Mouse (Mus musculus) CH12.LX (cell line): ENCODE results near the gene Rnf185. TPM values are rescaled to one million over a fixed set of nuclear protein-coding genes. Genes with fewer than 3 reads are reported as not detected.

ENCODE experiments used
- DNase-seq: peaks from one replicate; pipeline ENCODE4 v3.0.0-alpha.2; 2013; ENCODE audit errors: extremely low read depth
- H3K27ac ChIP-seq: 2 replicates; pipeline ENCODE4 v1.5.1; 2012; ENCODE audit warnings: low read depth, mild to moderate bottlenecking, control low read depth, moderate library complexity; ENCODE audit not compliant: insufficient read depth
- H3K27me3 ChIP-seq: replicated peaks from 2 replicates; pipeline ENCODE3; 2012; ENCODE audit warnings: inconsistent platforms
- H3K36me3 ChIP-seq, 2 experiments: replicated peaks in 1 of 2; 2 replicates each; pipeline versions ENCODE3 to v1.6.1; 2012; ENCODE audit warnings: inconsistent platforms in 1 of 2, low read length in 1 of 2, mild to moderate bottlenecking in 1 of 2, mixed read lengths in 1 of 2, moderate library complexity in 1 of 2; ENCODE audit not compliant: control insufficient read depth in 1 of 2, insufficient read depth in 1 of 2
- H3K4me1 ChIP-seq, 2 experiments: 2 replicates each; pipeline ENCODE4 v1.6.1; 2012; ENCODE audit warnings: inconsistent platforms in 1 of 2, moderate library complexity in 1 of 2; ENCODE audit not compliant: insufficient read depth in 2 of 2, control insufficient read depth in 1 of 2
- H3K4me2 ChIP-seq: 2 replicates; pipeline ENCODE4 v1.6.1; 2012; ENCODE audit warnings: low read depth, mild to moderate bottlenecking, control low read depth; ENCODE audit not compliant: poor library complexity, insufficient read depth, severe bottlenecking
- H3K4me3 ChIP-seq, 3 experiments: fragments of 150-350 bp in 1 of 3; sonication (generic) in 1 of 3; replicated peaks in 1 of 3; 2 replicates each; pipeline versions ENCODE3 to v1.5.1; 2011 to 2012; ENCODE audit warnings: low read depth in 2 of 3, low read length in 2 of 3, mild to moderate bottlenecking in 2 of 3, moderate library complexity in 2 of 3, control low read depth in 1 of 3, improper control_type of control experiment in 1 of 3, inconsistent platforms in 1 of 3, mixed read lengths in 1 of 3; ENCODE audit not compliant: poor library complexity in 1 of 3
- H3K79me2 ChIP-seq: replicated peaks from 2 replicates; pipeline ENCODE4 v1.6.1; 2012; ENCODE audit warnings: mild to moderate bottlenecking, moderate library complexity; ENCODE audit not compliant: control insufficient read depth, poor library complexity, insufficient read depth, severe bottlenecking; ENCODE audit errors: extremely low read depth
- H3K9ac ChIP-seq: 2 replicates; pipeline ENCODE4 v1.6.1; 2012; ENCODE audit warnings: low read depth, mild to moderate bottlenecking, control low read depth, moderate library complexity; ENCODE audit not compliant: insufficient read depth
- H3K9me3 ChIP-seq: replicated peaks from 2 replicates; pipeline ENCODE3; 2012; ENCODE audit warnings: low read length, inconsistent platforms, mixed read lengths
- BHLHE40 ChIP-seq: IDR thresholded peaks from 2 replicates; pipeline ENCODE4 v1.6.1; 2011; ENCODE audit warnings: mild to moderate bottlenecking, low read depth, low read length, improper control_type of control experiment
- CTCF ChIP-seq, 2 experiments: IDR thresholded peaks in 1 of 2; conservative IDR thresholded peaks in 1 of 2; 2 replicates each; pipeline ENCODE4 v1.5.1; 2011 to 2012; ENCODE audit warnings: low read depth in 2 of 2, low read length in 2 of 2, improper control_type of control experiment in 1 of 2, inconsistent platforms in 1 of 2, mild to moderate bottlenecking in 1 of 2, moderate library complexity in 1 of 2
- E2F4 ChIP-seq: IDR thresholded peaks from 2 replicates; pipeline ENCODE4 v1.6.1; 2011; ENCODE audit warnings: low read depth, low read length, improper control_type of control experiment; ENCODE audit not compliant: insufficient replicate concordance
- ELF1 ChIP-seq: IDR thresholded peaks from 2 replicates; pipeline ENCODE4 v1.6.1; 2014; ENCODE audit warnings: low read depth, mild to moderate bottlenecking, inconsistent platforms, low read length, improper control_type of control experiment
- GABPA ChIP-seq: IDR thresholded peaks from 2 replicates; pipeline ENCODE4 v1.6.1; 2012; ENCODE audit warnings: low read depth, low read length, improper control_type of control experiment, inconsistent platforms; ENCODE audit not compliant: insufficient replicate concordance
- HCFC1 ChIP-seq: IDR thresholded peaks from 2 replicates; pipeline ENCODE4 v1.6.1; 2012; ENCODE audit warnings: low read depth, mild to moderate bottlenecking, inconsistent platforms, low read length, improper control_type of control experiment
- MAFK ChIP-seq: IDR thresholded peaks from 2 replicates; pipeline ENCODE4 v1.6.1; 2011; ENCODE audit warnings: low read length, improper control_type of control experiment; ENCODE audit not compliant: insufficient replicate concordance
- MAX ChIP-seq: IDR thresholded peaks from 2 replicates; pipeline ENCODE4 v1.6.1; 2011; ENCODE audit warnings: low read length, improper control_type of control experiment
- MXI1 ChIP-seq: IDR thresholded peaks from 2 replicates; pipeline ENCODE4 v1.6.1; 2011; ENCODE audit warnings: mild to moderate bottlenecking, low read depth, low read length, improper control_type of control experiment
- PAX5 ChIP-seq: IDR thresholded peaks from 2 replicates; pipeline ENCODE4 v1.6.1; 2012; ENCODE audit warnings: low read length, inconsistent platforms, mixed read lengths
- RAD21 ChIP-seq: IDR thresholded peaks from 2 replicates; pipeline ENCODE4 v1.6.1; 2011; ENCODE audit warnings: low read depth, mild to moderate bottlenecking, low read length, improper control_type of control experiment, moderate library complexity
- RCOR1 ChIP-seq: conservative IDR thresholded peaks from 2 replicates; pipeline ENCODE4 v1.6.1; 2012; ENCODE audit warnings: low read depth, mild to moderate bottlenecking, inconsistent platforms, low read length, improper control_type of control experiment
- SIN3A ChIP-seq: IDR thresholded peaks from 2 replicates; pipeline ENCODE4 v1.6.1; 2012; ENCODE audit warnings: low read length, improper control_type of control experiment, inconsistent platforms
- TBP ChIP-seq: conservative IDR thresholded peaks from 2 replicates; pipeline ENCODE4 v1.6.1; 2011; ENCODE audit warnings: low read depth, low read length, improper control_type of control experiment
- TCF12 ChIP-seq: IDR thresholded peaks from 2 replicates; pipeline ENCODE4 v1.6.1; 2014; ENCODE audit warnings: low read depth, mild to moderate bottlenecking, inconsistent platforms, low read length, improper control_type of control experiment
- USF1 ChIP-seq: IDR thresholded peaks from 2 replicates; pipeline ENCODE4 v1.6.1; 2014; ENCODE audit warnings: low read depth, mild to moderate bottlenecking, inconsistent platforms, low read length, improper control_type of control experiment
- USF2 ChIP-seq: conservative IDR thresholded peaks from 2 replicates; pipeline ENCODE4 v1.6.1; 2011; ENCODE audit warnings: low read depth, low read length, improper control_type of control experiment
- ZC3H11A ChIP-seq: IDR thresholded peaks from 2 replicates; pipeline ENCODE4 v1.6.1; 2012; ENCODE audit warnings: low read depth, mild to moderate bottlenecking, inconsistent platforms, low read length, improper control_type of control experiment
- ZMIZ1 ChIP-seq: IDR thresholded peaks from 2 replicates; pipeline ENCODE4 v1.6.1; 2012; ENCODE audit warnings: low read depth, mild to moderate bottlenecking, inconsistent platforms, low read length, improper control_type of control experiment
- ZNF384 ChIP-seq: IDR thresholded peaks from 2 replicates; pipeline ENCODE4 v1.6.1; 2012; ENCODE audit warnings: low read depth, low read length, improper control_type of control experiment, inconsistent platforms
- dilution Hi-C: fragments of 300-500 bp; cut with MboI; formaldehyde crosslinking; loops from 2 replicates; pipeline ENCODE4 v1.14.3; 2020; ENCODE audit warnings: low sequenced_read_pairs; ENCODE audit not compliant: extremely low pct_unique_long_range_greater_than_20kb, extremely low pct_ligation_motif_present
- in situ Hi-C: fragments of 300-500 bp; cut with MboI; formaldehyde crosslinking; loops from 3 replicates; pipeline ENCODE4 v1.14.3; 2019; ENCODE audit warnings: low sequenced_read_pairs, low pct_ligation_motif_present, low pct_unique_long_range_greater_than_20kb, mixed read lengths
- polyA plus RNA-seq: library from polyadenylated mRNA; unstranded; fragments of >175 nt; gene quantifications from 2 replicates; pipeline ENCODE4 v1.2.1, GENCODE M21; 2012; ENCODE audit warnings: low read depth; ENCODE audit not compliant: insufficient read length
- total RNA-seq, 2 experiments: library from RNA; depleted of rRNA; stranded (reverse); fragments of 300-350 nt in 1 of 2; fragments of >200 nt in 1 of 2; gene quantifications; 2 replicates each; pipeline ENCODE4 v1.2.3; 2012 to 2014

Rnf185 gene
- total and polyA plus RNA-seq, 3 experiments: 15.6 to 26.7 (median 26.4) TPM

DNA sequence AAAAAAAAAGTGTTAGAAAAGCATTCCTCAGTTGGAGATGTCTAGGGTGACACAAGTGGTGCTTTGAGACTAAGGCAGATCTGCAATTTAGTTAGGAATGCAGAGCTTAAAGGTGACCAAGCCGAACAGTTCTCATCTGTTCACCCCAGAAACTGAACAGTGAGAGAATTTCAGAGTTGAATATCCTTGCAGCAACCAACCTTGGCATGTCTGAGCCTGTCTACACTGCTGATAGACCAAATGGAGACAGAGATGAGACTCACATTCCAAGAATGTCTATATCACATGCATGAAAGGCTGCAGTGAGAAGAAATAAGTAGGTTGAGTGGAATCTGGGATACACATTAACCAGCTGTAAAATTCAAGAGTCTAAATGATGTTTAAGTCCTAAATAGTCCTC, 14.5 kb downstream of the Rnf185 start:
- no peak overlapping the region for H3K9ac ChIP-seq
- no peak for DNase-seq
- TF ChIP-seq ZNF384 (no peak), HCFC1 (no peak), MAFK (no peak), BHLHE40 (no peak), USF2 (no peak), MXI1 (no peak), RCOR1 (no peak), TBP (no peak), ZMIZ1 (no peak), TCF12 (no peak), SIN3A (no peak), USF1 (no peak), MAX (no peak), GABPA (no peak), PAX5 (no peak), ELF1 (no peak), ZC3H11A (no peak), E2F4 (no peak), RAD21 (no peak), CTCF (conservative IDR thresholded peaks at IDR 0.05 in 1 of 2, IDR thresholded peaks at IDR 0.05 in 1 of 2; ENCODE audit: low read depth in 2 of 2, low read length in 2 of 2) (no peak)
- H3K4me3 ChIP-seq: no peak overlapping the region
- H3K36me3 ChIP-seq: peaks cover 0 to 29% of the 10 kb centered on the region in 2 experiments
- H3K4me2 ChIP-seq: no peak overlapping the region
- no peaks in the 10 kb centered on the region for H3K27me3 ChIP-seq
- peaks cover 19% of the 10 kb centered on the region for H3K79me2 ChIP-seq
- dilution Hi-C loops (no loop called here), in situ Hi-C loops (no loop called here)
- H3K27ac ChIP-seq: no peak overlapping the region
- peaks cover under 1 to 8% of the 10 kb centered on the region in 2 experiments; a peak in 3 of 4 replicates for H3K4me1 ChIP-seq
- H3K9me3 ChIP-seq: no peaks in the 10 kb centered on the region

DNA sequence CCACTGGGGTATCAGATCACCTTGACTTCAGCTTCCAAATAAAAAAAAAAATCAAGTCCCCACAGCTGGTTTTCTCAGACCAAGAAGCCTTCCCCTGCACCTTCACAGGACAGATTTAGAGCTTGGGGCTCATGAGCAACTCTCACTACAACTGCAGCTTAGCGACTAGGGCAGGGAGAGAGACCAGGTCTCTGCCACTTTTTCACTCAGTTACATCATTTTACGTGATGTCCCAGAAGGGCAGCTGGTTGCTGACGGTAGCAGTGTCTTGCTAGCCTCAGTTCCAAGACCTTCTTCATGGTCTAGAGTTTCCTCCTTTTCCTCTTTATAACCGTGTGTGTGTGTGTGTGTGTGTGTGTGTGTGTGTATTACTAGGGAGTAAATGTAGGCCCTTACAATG, 18.4 kb downstream of the Rnf185 start:
- in situ Hi-C loops: no loop called here

More for the DNA sequence above, 18.4 kb downstream of the Rnf185 start:
- peaks cover 5% of the 10 kb centered on the region for H3K79me2 ChIP-seq
- peak overlapping the region in 1 of 3 experiments; percentile 56 for H3K4me3 ChIP-seq
- dilution Hi-C loops: no loop called here
- H3K27ac ChIP-seq: peak overlapping the region; percentile 43
- H3K27me3 ChIP-seq: no peaks in the 10 kb centered on the region
- H3K36me3 ChIP-seq: peaks cover 15 to 48% of the 10 kb centered on the region in 2 experiments
- H3K9me3 ChIP-seq: no peaks in the 10 kb centered on the region
- no peak overlapping the region for H3K4me2 ChIP-seq
- H3K4me1 ChIP-seq: peaks cover 4% of the 10 kb centered on the region in 2 experiments; a peak in 2 of 4 replicates
- DNase-seq: no peak
- peak overlapping the region; percentile 71 for H3K9ac ChIP-seq
- TF ChIP-seq MAX (no peak), MXI1 (no peak)
